Mouse (Mus musculus): ENCODE data around the gene Btbd35f30. TPM values are rescaled to one million over a fixed set of nuclear protein-coding genes. Genes with fewer than 3 reads are reported as not detected.
"Not testable (repeated sequence)": the region's sequence is repeated elsewhere in the genome, so short reads cannot be mapped to it uniquely, and the experiment has no call there.

Gene Btbd35f30
- not detected for polyA plus RNA-seq (2017; shearing (Covaris generic))

- not testable (repeated sequence) for ATAC-seq
Measured at GRCm38 (mm10) chrX:32894325-32894724, at the start of gene Btbd35f30. TSS of gene Btbd35f30 (plus strand) at chrX:32894625.

- not testable (repeated sequence) for ATAC-seq
Measured at GRCm38 (mm10) chrX:32941468-32941867, 47.0 kb downstream of the Btbd35f30 start, which contains the start of gene Gm21789. TSS of gene Gm21789 (plus strand) at chrX:32941768.

Other genes starting within 250 kb of the Btbd35f30 start
- gene Gm5926, start 243.9 kb upstream of the Btbd35f30 start, polyA plus RNA-seq (2017; shearing (Covaris generic)) = not detected
- not detected for gene Btbd35f21, start 168.5 kb upstream of the Btbd35f30 start, polyA plus RNA-seq (2017; shearing (Covaris generic))
- gene Gm21789, start 47.1 kb downstream of the Btbd35f30 start, polyA plus RNA-seq (2017; shearing (Covaris generic)) = not detected
- not detected for gene Btbd35f5, start 79.3 kb downstream of the Btbd35f30 start, polyA plus RNA-seq (2017; shearing (Covaris generic))

All from CD4-positive, CD25-positive, alpha-beta regulatory T cell, adult 4 months (primary cell).